Mouse (Mus musculus): Measurements from ENCODE around the gene Kcnj4.

Gene Kcnj4

DNA sequence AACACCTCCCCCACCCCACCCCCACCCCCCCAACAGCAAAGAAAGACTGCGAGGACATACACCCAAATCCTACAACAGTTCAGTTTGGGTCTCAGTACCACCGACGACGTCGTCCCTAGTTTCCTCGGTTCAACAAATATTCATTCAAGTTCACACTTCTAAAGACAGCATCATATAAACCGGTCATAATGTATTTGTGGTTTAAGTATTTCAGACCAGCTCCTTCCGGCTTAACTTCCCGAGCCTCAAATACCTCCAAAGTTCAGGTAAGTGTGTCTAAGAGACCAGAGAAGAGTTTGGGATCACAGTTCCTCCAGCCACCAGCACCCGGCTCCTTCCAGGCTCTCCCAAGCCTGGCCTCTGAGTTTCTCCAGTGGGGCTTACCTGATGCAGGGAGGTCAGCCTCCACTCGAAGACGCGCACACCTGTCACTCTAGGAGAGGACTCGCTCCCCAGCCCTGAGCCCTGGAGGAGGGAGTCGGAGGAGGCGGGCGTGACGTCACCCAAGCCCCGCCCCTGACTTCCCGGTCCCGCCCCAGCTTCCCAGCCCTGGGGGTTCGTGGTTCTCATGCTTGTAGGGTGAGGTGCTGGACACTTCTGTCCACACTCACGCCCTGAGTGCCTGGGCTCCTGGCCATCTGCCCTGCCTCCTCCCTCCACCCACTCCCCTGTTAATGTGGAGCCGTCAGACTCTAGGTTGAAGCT, 49.8 kb downstream of the Kcnj4 start, which contains the start of gene Csnk1e:
Gene Csnk1e, minus strand, starts transcription at position 461 of the 705 bp plus-strand sequence.
- DNase-seq (ENCODE audit: low read depth, low spot score): no peak

GRCm38 (mm10) chr15:79453831-79454230, 51.2 kb downstream of the Kcnj4 start:
- no peak for DNase-seq (ENCODE audit: low read depth, low spot score)

GRCm38 (mm10) chr15:79448041-79448440, 57.0 kb downstream of the Kcnj4 start:
- no peak for DNase-seq (ENCODE audit: low read depth, low spot score)

GRCm38 (mm10) chr15:79445786-79446654, 59.0 kb downstream of the Kcnj4 start:
- DNase-seq (ENCODE audit: low read depth, low spot score): no peak

- no peak for DNase-seq (ENCODE audit: low read depth, low spot score)
These were observed 61.1 kb downstream of the Kcnj4 start for GRCm38 (mm10) chr15:79443856-79444410.

DNA sequence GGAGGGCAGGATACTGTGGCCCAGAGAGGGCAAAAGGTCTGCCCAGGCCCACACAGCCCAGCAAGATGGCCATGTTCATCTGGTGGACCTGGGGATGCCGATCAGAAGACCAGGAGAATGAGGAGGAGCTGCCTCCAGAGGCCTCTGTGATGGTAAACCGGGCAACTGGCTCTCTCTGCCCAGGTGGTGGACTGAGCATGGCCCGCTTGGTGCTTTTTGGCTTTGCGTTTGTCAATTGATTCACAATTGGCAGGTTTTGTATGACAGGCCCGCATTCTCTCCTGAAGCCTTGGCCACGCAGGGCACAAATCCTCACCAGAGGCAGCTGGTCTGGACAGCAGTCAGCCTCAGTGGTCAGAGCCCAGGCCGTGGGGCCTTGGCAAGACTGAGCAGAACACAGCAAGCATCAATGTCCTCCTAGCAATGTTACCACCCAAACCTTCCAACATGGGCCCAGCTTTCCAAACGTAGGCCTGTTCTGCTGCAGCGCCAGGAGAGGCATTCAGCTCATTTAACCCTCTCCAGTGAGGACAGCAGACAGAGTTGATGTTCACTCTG, 62.0 kb downstream of the Kcnj4 start:
- no peak for DNase-seq (ENCODE audit: low read depth, low spot score)

DNA sequence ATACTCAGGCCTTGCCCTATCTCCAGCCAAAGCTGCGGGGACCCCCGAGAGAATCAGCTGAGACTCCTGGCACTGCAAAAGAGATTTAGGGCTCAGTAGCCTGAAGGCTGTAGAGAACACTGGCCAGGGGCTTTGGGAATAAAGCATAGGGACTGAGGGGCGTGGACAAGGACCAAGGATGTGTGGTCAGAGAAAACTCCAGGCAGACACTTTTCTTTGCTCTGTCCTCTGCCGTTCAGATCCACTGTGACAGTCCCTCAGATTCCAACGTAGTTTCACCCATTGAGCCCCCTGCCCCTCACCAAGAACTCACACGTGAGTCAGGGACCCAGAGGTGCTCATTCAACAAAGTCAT, 62.8 kb downstream of the Kcnj4 start:
- no peak for DNase-seq (ENCODE audit: low read depth, low spot score)

GRCm38 (mm10) chr15:79441331-79442256, 63.4 kb downstream of the Kcnj4 start:
- no peak for DNase-seq (ENCODE audit: low read depth, low spot score)

- no peak for DNase-seq (ENCODE audit: low read depth, low spot score)
These were observed 64.2 kb downstream of the Kcnj4 start for GRCm38 (mm10) chr15:79440651-79441330.

DNA sequence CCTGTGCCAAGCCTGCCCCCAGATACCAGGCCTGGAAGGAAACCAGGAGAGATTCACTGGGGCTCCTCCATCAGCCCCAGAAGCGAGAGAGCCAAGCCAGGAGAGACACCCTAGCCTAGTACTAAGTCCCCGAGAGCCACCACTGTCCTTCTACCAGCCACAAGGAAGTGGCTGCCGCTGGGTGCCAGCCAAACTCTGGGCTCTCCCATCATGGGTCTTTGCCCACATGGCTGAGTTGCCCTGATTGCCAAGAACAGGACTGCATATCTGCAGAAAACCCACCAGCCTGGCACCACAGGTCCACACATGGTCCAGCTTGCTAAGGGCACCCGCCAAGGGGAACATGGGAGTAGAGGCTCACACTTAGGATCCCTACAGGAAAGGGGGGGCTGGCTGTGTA, 64.8 kb downstream of the Kcnj4 start:
- no peak for DNase-seq (ENCODE audit: low read depth, low spot score)

DNA sequence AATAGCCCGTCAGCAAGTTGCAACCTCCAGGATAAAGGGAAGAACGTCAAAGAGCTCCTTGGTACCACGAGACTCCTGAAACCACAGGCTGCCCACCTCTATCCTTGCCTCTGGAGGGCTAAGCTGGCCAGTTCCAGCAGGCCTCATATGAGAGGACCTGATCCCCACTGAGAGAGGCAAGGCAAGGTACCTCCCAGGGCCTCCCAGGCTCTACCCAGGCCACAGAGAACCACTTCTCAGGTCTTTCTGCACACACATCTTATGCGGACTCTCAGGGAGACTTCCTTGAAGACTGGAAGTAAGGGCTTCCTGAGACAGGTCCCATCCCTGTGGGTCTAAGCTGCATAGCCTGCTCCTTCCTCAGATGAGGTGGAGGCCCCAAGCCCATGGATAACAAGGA, 65.7 kb downstream of the Kcnj4 start:
- DNase-seq (ENCODE audit: low read depth, low spot score): no peak

GRCm38 (mm10) chr15:79438816-79439215, 66.2 kb downstream of the Kcnj4 start:
- no peak for DNase-seq (ENCODE audit: low read depth, low spot score)

DNA sequence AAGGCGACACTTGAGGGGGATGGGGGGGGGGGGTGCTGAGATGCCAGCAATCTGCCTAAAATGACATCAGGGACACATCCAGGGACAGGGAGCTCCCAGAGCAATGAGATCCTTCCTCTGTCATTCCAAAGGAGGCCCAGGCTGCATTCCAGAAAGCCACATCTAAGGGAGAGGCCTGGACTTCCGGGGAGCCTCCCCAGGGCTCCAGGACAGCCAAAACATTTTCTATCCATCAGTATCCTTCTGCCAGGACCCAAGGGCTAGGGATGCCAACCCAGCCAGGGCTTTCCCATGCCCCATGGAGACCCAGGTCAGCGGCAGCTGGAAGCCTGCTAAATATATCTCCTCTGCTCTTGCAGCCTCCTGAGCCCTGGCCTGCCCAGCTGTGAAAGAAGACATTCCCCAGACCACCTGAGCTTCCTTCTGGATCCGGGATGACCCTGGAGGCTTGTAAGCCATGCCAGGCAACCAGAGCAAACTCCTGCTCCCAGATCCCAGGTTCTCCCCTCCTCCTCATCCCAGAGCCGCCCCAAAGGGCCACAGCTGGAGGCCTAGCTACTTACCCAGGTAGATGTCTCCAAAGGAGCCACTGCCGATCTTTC, 66.7 kb downstream of the Kcnj4 start:
- no peak for DNase-seq (ENCODE audit: low read depth, low spot score)

GRCm38 (mm10) chr15:79437541-79438208, 67.4 kb downstream of the Kcnj4 start:
- DNase-seq (ENCODE audit: low read depth, low spot score): no peak

DNA sequence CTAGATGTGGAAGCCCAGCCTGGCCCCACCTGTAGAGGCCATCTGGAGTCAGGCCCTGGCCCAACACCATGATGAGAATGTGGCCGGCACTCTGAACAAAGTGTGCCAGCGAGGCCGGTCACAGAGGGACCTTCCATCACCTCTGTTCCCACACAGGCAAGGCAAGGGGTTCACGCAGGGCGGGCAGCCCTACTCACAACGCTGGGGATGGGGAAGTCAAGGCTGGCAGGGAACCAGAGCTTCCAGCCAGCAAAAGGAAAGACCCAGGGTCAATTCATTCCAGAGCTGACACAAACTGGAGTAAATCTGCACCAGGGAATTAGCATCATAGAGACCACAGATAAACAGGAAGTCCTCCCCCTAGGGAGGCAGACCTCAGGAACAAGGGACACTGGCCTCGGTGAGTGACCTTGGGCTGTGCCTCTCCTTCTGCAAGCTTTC, 68.5 kb downstream of the Kcnj4 start:
- DNase-seq (ENCODE audit: low read depth, low spot score): no peak

DNA sequence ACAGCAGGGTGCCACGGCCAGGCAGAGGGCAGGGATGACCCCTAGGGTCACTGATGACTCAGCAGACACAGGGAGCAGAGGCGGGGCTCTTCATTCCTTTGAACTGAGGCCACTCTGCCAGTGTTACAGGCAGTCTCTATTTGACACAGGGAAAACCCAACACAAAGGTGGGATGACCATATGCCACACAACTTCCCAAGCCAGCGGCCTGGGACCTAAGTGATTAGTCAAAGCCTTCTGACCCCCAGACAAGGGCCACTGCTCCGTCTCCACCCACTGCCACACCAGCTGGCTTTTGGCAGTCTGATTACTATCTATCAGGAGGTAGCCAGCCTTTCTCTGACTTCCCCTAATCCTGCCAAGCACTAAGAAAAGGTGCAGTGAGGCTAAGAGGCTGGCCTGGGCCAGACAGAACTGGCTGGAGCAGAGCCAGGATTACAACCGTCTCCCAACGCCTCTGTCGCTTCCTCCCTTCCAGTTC, 69.8 kb downstream of the Kcnj4 start:
- DNase-seq (ENCODE audit: low read depth, low spot score): no peak

Data from WW6 (cell line).